Mouse (Mus musculus): ENCODE data around the gene Lrrc58.

Lrrc58 gene

GRCm38 (mm10) chr16:37867791-37868505 lies at the start of gene Lrrc58:
Gene Lrrc58 (plus strand): TSS chr16:37868389.
- DNase-seq (ENCODE audit: low spot score) = peak; percentile 86

- DNase-seq (ENCODE audit: low spot score) = no peak
Observed at GRCm38 (mm10) chr16:37823949-37824348, 44.2 kb upstream of the Lrrc58 start.

- DNase-seq (ENCODE audit: low spot score) = no peak
Observed at GRCm38 (mm10) chr16:37824778-37825505, 43.2 kb upstream of the Lrrc58 start.

- DNase-seq (ENCODE audit: low spot score) = no peak
Observed at GRCm38 (mm10) chr16:37826286-37826685, 41.9 kb upstream of the Lrrc58 start.

GRCm38 (mm10) chr16:37831041-37831440 lies 37.1 kb upstream of the Lrrc58 start:
- DNase-seq (ENCODE audit: low spot score) = no peak

GRCm38 (mm10) chr16:37837571-37837970 lies 30.6 kb upstream of the Lrrc58 start:
- no peak for DNase-seq (ENCODE audit: low spot score)

- no peak for DNase-seq (ENCODE audit: low spot score)
Observed at GRCm38 (mm10) chr16:37842439-37842838, 25.8 kb upstream of the Lrrc58 start.

GRCm38 (mm10) chr16:37843740-37844139 lies 24.4 kb upstream of the Lrrc58 start:
- no peak for DNase-seq (ENCODE audit: low spot score)

GRCm38 (mm10) chr16:37845202-37845925 lies 22.8 kb upstream of the Lrrc58 start:
- DNase-seq (ENCODE audit: low spot score) = no peak

GRCm38 (mm10) chr16:37847081-37847480 lies 21.1 kb upstream of the Lrrc58 start:
- no peak for DNase-seq (ENCODE audit: low spot score)

- no peak for DNase-seq (ENCODE audit: low spot score)
Observed at GRCm38 (mm10) chr16:37851366-37851765, 16.8 kb upstream of the Lrrc58 start.

GRCm38 (mm10) chr16:37853279-37853678 lies 14.9 kb upstream of the Lrrc58 start:
- peak; percentile 30 for DNase-seq (ENCODE audit: low spot score)

- DNase-seq (ENCODE audit: low spot score) = no peak
Observed at GRCm38 (mm10) chr16:37854054-37854453, 14.1 kb upstream of the Lrrc58 start.

- no peak for DNase-seq (ENCODE audit: low spot score)
Observed at GRCm38 (mm10) chr16:37854593-37854992, 13.6 kb upstream of the Lrrc58 start.

GRCm38 (mm10) chr16:37855583-37855982 lies 12.6 kb upstream of the Lrrc58 start:
- DNase-seq (ENCODE audit: low spot score) = no peak

- DNase-seq (ENCODE audit: low spot score) = no peak
Observed at GRCm38 (mm10) chr16:37856327-37856726, 11.9 kb upstream of the Lrrc58 start.

GRCm38 (mm10) chr16:37857495-37857894 lies 10.7 kb upstream of the Lrrc58 start:
- no peak for DNase-seq (ENCODE audit: low spot score)

GRCm38 (mm10) chr16:37860213-37860612 lies 8.0 kb upstream of the Lrrc58 start:
- no peak for DNase-seq (ENCODE audit: low spot score)

GRCm38 (mm10) chr16:37861029-37861428 lies 7.2 kb upstream of the Lrrc58 start, which contains the start of gene Gm36028:
Gene Gm36028 (minus strand): TSS chr16:37861146.
- DNase-seq (ENCODE audit: low spot score) = no peak

GRCm38 (mm10) chr16:37863876-37864275 lies 4.3 kb upstream of the Lrrc58 start:
- DNase-seq (ENCODE audit: low spot score) = no peak

- DNase-seq (ENCODE audit: low spot score) = no peak
Observed at GRCm38 (mm10) chr16:37865841-37866240, 2.3 kb upstream of the Lrrc58 start.
